Mouse (Mus musculus) mouse trophoblast stem cell (cell line): ENCODE data around the gene Snx30.

Source experiments
- in situ Hi-C, 2 experiments: fragments of 300-500 bp; cut with MseI, MboI; formaldehyde crosslinking; loops; 2 replicates in 1 of 2; 3 replicates in 1 of 2; pipeline ENCODE4 v1.15.1; 2025

The Snx30 gene

DNA sequence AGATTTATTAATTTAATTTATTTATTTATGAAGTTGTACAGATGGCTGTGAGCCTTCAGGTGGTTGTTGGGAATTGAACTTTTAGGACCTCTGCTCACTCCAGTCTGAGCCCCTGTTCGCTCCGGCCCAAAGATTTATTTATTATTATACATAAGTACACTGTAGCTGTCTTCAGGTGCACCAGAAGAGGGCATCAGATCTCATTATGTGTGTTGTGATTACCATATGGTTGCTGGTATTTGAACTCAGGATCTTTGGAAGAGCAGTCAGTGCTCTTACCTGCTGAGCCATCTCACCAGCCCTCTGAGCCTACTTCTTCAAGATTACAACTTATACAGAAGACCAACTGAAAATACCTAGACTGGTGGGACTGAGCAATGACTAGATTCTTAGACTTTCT lies 12.0 kb upstream of the Snx30 start:
- in situ Hi-C loops: loop anchor here in 1 of 2 experiments (10.0 kb wide), 1 partner anchor 131 kb away; no protein-coding TSS in a partner anchor

GRCm38 (mm10) chr4:59794116-59794515 lies 11.5 kb upstream of the Snx30 start:
- in situ Hi-C loops: loop anchor here in 1 of 2 experiments (10.0 kb wide), 1 partner anchor 131 kb away; no protein-coding TSS in a partner anchor

DNA sequence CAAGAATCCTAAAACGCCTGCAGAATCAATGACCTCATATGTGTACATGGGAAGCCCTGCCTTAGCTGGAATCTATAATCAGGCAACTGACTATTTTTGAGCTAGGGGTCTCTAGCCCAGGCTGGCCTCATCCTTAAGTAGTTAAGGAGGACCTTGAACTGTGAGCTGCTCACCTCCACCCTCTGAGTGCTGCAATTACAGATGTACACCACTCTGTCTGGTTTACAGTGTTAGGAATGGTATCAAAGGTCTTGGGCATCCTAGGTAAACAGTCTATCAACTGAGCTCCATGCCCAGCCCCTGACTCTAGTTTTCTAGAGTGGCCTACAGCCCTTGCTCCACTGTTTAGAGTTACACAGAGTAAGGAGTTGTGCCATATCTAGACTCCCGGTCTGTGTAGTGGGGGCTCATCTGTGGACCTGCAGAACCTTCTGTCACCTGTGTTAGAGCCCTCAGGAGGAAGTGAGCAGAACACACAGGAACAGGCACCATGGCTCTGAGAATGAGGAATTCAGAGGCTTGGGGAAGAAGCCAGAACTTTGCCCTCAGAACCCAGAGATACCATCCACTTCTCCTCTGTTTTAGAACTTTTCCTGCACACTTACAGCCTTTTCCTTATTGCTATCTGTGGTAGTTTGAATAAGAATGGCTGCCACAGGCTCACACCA lies 9.7 kb upstream of the Snx30 start:
- in situ Hi-C loops: loop anchor here in 1 of 2 experiments (10.0 kb wide), 1 partner anchor 129 kb away; no protein-coding TSS in a partner anchor

DNA sequence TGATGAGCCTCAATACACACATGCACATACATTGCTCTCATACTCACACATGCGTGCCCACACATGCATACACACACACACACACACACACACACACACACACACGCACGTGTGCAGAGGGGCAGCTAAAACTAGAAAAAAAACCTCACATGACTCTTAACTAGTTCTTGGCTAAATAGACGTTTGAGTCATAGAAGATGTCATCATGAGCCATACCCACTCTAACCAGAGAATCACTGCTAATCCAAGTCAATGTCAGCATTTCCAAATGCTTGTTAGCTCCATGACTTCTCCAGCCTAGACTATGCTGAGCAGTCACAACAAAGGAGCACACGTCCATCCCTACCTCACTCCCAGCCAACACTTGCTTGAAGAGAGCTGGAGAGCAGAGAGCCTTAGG lies 5.5 kb upstream of the Snx30 start:
- in situ Hi-C loops: no loop called here

DNA sequence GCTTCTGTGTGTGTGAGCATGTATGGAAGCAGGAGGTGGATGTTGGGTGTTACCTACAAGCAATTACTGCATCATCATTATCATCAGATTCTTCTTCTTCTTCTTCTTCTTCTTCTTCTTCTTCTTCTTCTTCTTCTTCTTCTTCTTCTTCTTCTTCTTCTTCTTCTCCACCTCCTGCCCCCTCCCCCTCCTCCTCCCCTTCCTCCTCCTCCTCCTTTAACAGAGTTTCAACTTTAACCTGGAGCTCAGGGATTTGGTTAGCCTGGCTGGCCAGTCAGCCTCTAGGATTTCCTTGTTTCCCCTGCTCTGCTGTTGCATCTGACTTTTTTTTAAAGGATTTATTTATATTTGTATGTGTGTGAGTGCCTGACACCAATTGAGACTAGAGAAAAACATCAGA lies 4.2 kb upstream of the Snx30 start, which contains the start of gene Inip:
Inip (minus strand) TSS at position 101 of the 400 bp plus-strand sequence.
- in situ Hi-C loops: no loop called here

DNA sequence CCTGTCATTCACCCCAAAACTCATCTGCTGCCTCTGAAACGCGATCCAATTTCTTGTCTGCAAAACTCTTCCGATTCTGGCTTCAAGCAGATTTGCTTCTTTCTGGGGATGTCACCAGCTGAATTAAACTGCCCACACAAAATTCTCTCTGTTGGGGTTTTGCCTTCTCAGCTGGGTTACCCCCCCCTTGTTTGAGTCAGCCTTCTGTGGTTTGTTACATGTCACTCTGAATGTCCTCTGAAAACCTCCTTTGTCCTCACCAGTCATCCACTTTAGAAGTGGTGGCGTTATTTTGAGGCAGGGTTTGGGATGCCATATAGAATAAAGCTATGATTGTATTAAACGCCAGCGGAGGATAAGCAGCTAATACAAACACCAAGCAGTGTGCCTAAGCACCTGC lies 3.5 kb upstream of the Snx30 start:
- in situ Hi-C loops: no loop called here

DNA sequence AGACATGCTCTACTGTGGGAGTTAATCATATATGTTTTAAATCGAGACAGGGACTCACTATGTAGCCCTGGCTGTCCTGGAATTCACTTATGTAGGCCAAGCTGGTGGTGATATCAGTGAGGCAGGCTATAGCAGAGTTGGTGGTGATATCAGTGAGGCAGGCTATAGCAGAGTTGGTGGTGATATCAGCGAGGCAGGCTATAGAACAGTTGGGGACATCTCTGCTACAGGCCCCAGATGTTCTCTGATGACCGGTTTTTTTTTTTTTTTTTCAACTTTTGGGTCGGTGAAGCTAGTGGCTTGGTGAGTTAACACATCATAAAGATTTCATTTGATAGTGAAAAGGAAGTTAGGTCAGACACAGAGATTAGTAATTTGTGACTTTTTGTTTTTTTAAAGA lies 2.8 kb upstream of the Snx30 start:
- in situ Hi-C loops: no loop called here

GRCm38 (mm10) chr4:59803358-59803757 lies 2.3 kb upstream of the Snx30 start:
- in situ Hi-C loops: no loop called here

DNA sequence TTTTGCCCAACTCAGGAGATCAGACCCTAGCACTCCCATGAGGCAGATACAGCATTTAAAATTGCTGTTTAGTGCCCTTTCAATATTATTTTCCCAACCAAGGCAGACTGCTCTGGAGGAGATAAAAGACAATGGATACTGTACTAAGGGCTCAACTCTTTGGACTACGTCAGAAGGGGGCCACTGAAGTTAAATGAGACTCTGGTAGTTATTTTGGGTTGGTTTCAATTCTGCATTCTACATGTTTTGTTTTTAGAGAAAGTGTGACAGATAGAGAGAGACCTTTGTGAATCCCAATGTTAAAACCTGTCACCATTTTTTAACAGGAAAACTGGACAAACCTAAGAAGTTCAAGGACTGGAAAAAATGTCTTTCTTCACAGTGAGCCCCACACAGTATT lies 886 bp upstream of the Snx30 start:
- in situ Hi-C loops: loop anchor here in 1 of 2 experiments (5.0 kb wide), 1 partner anchor 68 kb away; no protein-coding TSS in a partner anchor

DNA sequence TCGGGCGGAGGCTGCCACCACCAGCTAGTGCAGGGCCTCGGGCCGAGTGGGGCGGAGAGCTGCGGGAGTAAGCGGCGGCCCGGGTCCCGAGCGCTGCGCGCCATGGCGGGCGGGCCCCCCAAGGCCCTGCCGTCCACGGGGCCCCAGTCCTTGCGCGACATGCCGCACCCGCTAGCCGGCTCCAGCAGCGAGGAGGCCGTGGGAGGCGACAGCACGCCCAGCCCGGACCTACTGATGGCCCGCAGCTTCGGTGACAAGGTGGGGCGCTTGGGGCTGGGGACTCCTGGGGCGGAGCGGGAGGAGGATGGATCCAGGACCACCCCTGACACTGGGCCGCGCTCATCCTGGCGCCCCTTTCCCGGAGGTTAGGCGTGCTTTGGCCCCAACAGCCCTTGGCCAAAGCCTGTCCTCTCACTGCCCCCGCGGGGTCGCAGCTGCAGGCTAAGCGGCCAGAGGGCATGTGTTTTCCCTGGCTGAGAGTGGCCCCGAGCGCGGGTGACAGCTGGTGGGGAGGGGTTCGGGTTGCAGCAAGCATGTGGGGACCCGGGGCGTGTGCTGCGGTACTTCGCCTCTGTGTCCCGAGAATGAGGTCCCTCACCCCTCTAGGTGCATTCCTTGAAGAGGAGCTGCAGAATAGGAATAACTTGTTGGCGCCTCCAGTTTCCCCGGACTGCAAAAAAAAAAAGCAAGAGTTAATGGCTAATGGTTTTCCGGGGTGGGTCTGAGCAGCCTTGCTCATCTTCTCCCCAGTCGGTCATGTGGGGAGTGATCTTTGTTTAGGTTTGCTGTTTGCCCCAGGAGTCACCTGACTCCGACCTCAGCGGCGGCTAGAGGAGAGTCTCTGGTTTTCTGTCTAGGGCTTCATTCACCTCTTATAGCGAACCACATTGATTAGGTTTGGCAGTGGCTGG lies 583 bp downstream of the Snx30 start:
- in situ Hi-C loops: loop anchor here in 1 of 2 experiments (5.0 kb wide), 1 partner anchor 66 kb away; no protein-coding TSS in a partner anchor

DNA sequence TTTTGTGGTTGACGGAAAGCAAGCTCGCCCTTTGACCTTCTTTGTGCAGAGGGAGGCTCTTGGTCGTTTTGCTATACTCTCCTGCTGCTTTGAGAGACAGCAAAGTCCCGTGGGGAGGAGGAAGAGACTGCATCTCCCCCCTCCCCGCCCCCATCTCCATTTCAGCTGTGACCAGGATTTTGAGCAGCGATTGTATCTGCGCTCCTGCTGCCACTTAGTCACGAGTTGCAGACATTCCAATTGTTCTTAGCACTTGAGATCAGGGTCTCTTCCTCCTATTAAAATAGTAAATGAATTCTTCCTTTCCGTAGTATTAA lies 1.2 kb downstream of the Snx30 start:
- in situ Hi-C loops: loop anchor here in 1 of 2 experiments (5.0 kb wide), 1 partner anchor 65 kb away; no protein-coding TSS in a partner anchor

GRCm38 (mm10) chr4:59807521-59807920 lies 1.9 kb downstream of the Snx30 start:
- in situ Hi-C loops: loop anchor here in 1 of 2 experiments (5.0 kb wide), 1 partner anchor 65 kb away; no protein-coding TSS in a partner anchor

GRCm38 (mm10) chr4:59808396-59808795 lies 2.8 kb downstream of the Snx30 start:
- in situ Hi-C loops: loop anchor here in 1 of 2 experiments (5.0 kb wide), 1 partner anchor 64 kb away; no protein-coding TSS in a partner anchor

DNA sequence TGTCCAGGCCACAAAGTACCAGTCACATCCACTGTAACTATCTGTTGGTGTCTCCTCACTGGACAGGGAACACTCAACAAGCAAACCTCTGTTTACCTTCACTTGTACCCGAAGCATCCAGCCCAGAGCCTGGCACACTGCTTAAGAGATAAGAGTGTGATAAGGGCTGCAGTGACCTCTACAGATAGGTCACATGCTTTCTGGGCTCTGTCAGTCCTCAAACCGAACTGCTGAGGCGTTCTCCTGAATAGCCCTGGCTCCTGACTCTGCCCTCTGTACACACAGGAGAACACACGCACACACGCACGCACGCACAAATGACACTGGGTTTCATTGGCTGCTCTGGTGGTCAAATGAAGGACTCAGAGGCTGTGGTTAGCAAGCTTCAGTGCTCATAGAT lies 8.5 kb downstream of the Snx30 start:
- in situ Hi-C loops: no loop called here

DNA sequence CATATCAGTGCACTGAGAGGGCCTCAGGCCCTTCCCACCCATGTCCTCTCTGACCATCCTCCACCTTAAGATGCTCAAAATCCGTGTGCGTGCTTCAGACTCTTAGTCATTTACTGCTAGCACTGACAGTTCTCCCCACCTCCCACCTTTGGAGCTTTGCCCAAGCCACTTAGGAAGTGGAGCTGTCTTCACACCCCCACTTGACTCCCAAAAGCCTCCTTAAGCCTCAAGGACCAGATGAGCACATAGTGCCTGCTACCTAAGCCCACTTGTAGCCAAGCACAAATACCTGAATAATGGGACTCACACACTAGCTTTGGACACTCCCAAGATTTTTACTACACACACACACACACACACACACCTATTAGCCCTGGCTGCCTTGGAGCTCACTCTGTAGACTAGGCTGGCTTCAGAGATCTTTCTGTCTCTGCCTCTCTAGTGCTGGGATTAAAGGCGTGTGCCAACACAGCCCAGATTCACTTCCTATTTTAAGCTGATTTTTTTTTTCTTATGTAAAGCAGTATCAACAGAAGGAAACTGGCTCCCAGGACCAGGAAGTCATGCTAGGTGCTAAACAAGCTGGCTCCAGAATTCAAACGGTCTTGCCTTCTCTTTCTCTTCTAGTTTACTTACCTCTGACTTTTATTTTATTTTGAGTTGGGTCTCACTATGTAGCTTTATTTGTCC lies 9.6 kb downstream of the Snx30 start:
- in situ Hi-C loops: no loop called here

DNA sequence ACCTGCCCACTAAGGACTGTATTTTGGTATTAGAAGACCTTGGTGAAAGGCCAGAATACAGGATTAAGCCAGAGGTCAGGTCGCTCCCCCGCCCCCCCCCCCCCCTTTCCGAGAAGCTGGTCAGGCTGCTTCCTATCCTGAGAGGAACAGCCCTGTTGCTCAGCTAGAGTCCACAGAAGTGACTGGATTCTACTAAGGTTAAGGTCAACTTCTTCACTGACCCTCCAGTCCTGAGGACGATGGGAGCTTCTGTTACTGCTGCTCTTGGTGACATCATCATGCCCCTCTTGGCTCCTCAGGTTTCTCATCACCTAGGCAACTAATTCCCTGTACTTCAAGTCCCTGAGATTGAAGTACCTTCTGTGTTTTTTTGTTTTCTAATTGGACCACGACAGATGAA lies 10.4 kb downstream of the Snx30 start:
- in situ Hi-C loops: no loop called here

- in situ Hi-C loops: no loop called here
These were observed 10.8 kb downstream of the Snx30 start for GRCm38 (mm10) chr4:59816477-59816876.

DNA sequence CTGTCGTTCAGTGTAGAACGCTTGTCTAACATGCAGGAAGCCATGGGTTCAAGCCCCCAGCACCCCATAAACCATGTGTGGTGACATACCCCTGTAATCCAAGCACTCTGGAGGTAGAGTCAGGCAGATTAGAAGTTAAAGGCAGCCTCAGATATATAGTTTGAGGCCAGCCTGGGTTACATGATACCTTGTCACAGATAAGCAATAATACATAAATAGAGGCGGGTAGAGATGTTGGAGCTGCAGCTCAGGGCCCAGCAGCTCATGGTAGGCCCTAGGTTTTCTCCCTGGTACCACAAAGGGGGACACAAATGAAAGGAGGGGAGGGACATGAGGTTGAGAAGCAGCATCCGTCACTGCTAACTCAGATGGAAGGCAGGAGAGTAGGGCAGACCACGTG lies 12.2 kb downstream of the Snx30 start:
- in situ Hi-C loops: no loop called here

DNA sequence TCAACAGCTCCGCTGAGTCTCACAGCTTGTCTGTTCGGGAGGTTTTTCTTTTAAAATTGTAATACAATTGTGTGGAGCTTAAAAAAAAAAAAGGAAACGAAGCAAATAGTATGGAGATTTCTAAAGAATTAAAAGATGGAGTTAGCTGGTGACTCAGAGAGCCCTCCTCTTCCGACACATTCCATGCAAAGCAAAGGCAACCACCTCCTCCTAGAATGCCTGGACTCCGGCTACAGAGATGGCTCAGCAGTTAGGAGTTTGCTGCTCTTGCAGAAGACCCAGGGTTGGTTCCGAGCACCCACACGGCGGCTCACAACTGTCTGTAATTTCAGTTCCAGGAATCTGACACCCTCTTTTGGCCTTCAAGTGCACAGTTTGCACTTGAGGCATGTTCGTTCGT lies 12.9 kb downstream of the Snx30 start:
- in situ Hi-C loops: no loop called here

DNA sequence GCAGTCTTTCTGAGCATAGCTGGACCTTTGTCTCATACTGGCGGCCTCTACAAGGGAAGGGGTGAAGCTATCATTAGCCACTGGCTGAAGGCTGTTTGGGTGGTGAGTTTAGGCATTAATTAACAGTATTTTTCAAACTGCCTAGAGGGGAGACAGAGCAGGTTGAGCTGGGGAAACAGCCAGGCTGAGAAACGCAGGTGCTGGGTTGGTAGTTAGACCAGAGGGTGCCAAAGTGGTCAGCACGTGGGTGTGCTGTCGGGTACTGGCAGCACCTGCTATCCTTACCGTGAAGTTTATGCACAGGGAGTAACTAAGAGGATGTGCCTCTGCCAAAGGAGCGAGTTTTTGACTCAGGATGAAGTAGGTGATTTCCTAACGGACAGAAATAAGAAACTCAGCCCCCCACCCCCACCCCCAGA lies 13.4 kb downstream of the Snx30 start:
- in situ Hi-C loops: no loop called here

- in situ Hi-C loops: no loop called here
These were observed 13.9 kb downstream of the Snx30 start for GRCm38 (mm10) chr4:59819477-59820022.
